Mouse (Mus musculus) liver, adult 2 months (tissue): Measurements from ENCODE around the gene Degs1. TPM values are rescaled to one million over a fixed set of nuclear protein-coding genes. Genes with fewer than 3 reads are reported as not detected.

Experiments used
- DNase-seq: peaks from one replicate; pipeline ENCODE4 v3.0.0-alpha.2; 2011; ENCODE audit warnings: low read depth, low spot score; ENCODE audit errors: extremely low read depth
- H3K27ac ChIP-seq: fragments of 200-500 bp; replicated peaks from 2 replicates; pipeline ENCODE4 v1.5.1; 2012; ENCODE audit warnings: low read depth, mild to moderate bottlenecking, control low read depth, inconsistent platforms, low read length; ENCODE audit not compliant: insufficient read depth
- H3K27me3 ChIP-seq: fragments of 200-500 bp; 2 replicates; pipeline ENCODE4 v1.6.1; 2012; ENCODE audit warnings: mild to moderate bottlenecking, moderate library complexity, low read length, inconsistent platforms; ENCODE audit not compliant: control insufficient read depth, insufficient read depth
- H3K36me3 ChIP-seq: fragments of 200-500 bp; 2 replicates; pipeline ENCODE4 v1.6.1; 2012; ENCODE audit warnings: low read length, inconsistent platforms; ENCODE audit not compliant: control insufficient read depth, insufficient read depth
- H3K4me1 ChIP-seq: fragments of 200-500 bp; 2 replicates; pipeline ENCODE4 v1.6.1; 2011; ENCODE audit warnings: low read length; ENCODE audit not compliant: control insufficient read depth, insufficient read depth
- H3K4me3 ChIP-seq: fragments of 200-500 bp; 2 replicates; pipeline ENCODE4 v1.5.1; 2011; ENCODE audit warnings: low read depth, mild to moderate bottlenecking, control low read depth, low read length, moderate library complexity; ENCODE audit not compliant: insufficient read depth
- H3K79me2 ChIP-seq: fragments of 200-500 bp; 2 replicates; pipeline ENCODE4 v1.6.1; 2012; ENCODE audit warnings: inconsistent platforms, mild to moderate bottlenecking, low read length, moderate library complexity; ENCODE audit not compliant: control insufficient read depth, insufficient read depth
- H3K9ac ChIP-seq: fragments of 200-500 bp; 2 replicates; pipeline ENCODE4 v1.6.1; 2012; ENCODE audit warnings: low read depth, mild to moderate bottlenecking, control low read depth, inconsistent platforms, low read length
- CTCF ChIP-seq: fragments of 200-500 bp; IDR thresholded peaks from 2 replicates; pipeline ENCODE4 v1.5.1; 2011; ENCODE audit warnings: low read depth, low read length, control low read depth
- POLR2A ChIP-seq: fragments of 200-500 bp; IDR thresholded peaks from 2 replicates; pipeline ENCODE4 v1.6.1; 2011; ENCODE audit warnings: low read length, control low read depth; ENCODE audit not compliant: insufficient read depth; ENCODE audit errors: extremely low read depth
- WGBS: fragments of 180-500 bp; shearing (Covaris S2); methylation state at CpG from one replicate; pipeline ENCODE4 v1.1.7; 2018; 5-methylcytosine and 5-hydroxymethylcytosine counted together
- polyA plus RNA-seq: library from polyadenylated mRNA; depleted of rRNA; stranded (reverse); fragments of >200 nt; gene quantifications from 2 replicates; pipeline ENCODE4 v1.2.3, GENCODE M21; 2012
- total RNA-seq: library from RNA; depleted of rRNA; stranded (reverse); fragments of >200 nt; gene quantifications from 2 replicates; pipeline ENCODE4 v1.2.3, GENCODE M21; 2014

Degs1 gene
- total and polyA plus RNA-seq, 2 experiments, result 49.3 to 57.4 TPM

- Histone ChIP-seq H3K27me3 (no peaks in the 10 kb centered on the region), H3K4me1 (peaks cover 8% of the 10 kb centered on the region), H3K4me3 (no peak overlapping the region), H3K9ac (no peak overlapping the region), H3K36me3 (no peaks in the 10 kb centered on the region), H3K27ac (no peak overlapping the region), H3K79me2 (no peaks in the 10 kb centered on the region)
- no peak for TF ChIP-seq POLR2A
- no peak for TF ChIP-seq CTCF
- 33% methylated on average over 4 of the region's 4 CpGs for WGBS
- peak; percentile 59 for DNase-seq
Observed at GRCm38 (mm10) chr1:182250734-182251133, 31.9 kb downstream of the Degs1 start.

- no peaks in the 10 kb centered on the region for H3K79me2 ChIP-seq
- H3K36me3 ChIP-seq, result no peaks in the 10 kb centered on the region
- no peak for TF ChIP-seq POLR2A
- TF ChIP-seq CTCF, result no peak
- H3K4me1 ChIP-seq, result peaks cover 7% of the 10 kb centered on the region
- H3K9ac ChIP-seq, result no peak overlapping the region
- no peak overlapping the region; the same call in 1 of the 2 replicates for H3K4me3 ChIP-seq
- no peaks in the 10 kb centered on the region for H3K27me3 ChIP-seq
- WGBS, result 19% methylated on average over 8 of the region's 8 CpGs
- no peak overlapping the region for H3K27ac ChIP-seq
- peak; percentile 84 for DNase-seq
Observed at GRCm38 (mm10) chr1:182249298-182249697, 33.3 kb downstream of the Degs1 start.

GRCm38 (mm10) chr1:182245003-182245402 lies 37.6 kb downstream of the Degs1 start:
- Histone ChIP-seq H3K36me3 (no peaks in the 10 kb centered on the region), H3K4me1 (peaks cover 7% of the 10 kb centered on the region), H3K9ac (no peak overlapping the region), H3K27ac (no peak overlapping the region), H3K27me3 (no peaks in the 10 kb centered on the region), H3K4me3 (no peak overlapping the region), H3K79me2 (no peaks in the 10 kb centered on the region)
- no peak for DNase-seq
- WGBS, result 93% methylated on average over 5 of the region's 5 CpGs
- TF ChIP-seq POLR2A, result no peak
- no peak for TF ChIP-seq CTCF

GRCm38 (mm10) chr1:182238056-182238703 lies 44.4 kb downstream of the Degs1 start:
- peaks cover 13% of the 10 kb centered on the region for H3K4me1 ChIP-seq
- H3K36me3 ChIP-seq, result no peaks in the 10 kb centered on the region
- H3K4me3 ChIP-seq, result no peak overlapping the region
- H3K79me2 ChIP-seq, result no peaks in the 10 kb centered on the region
- H3K27me3 ChIP-seq, result no peaks in the 10 kb centered on the region
- TF ChIP-seq CTCF (no peak), POLR2A (no peak)
- 21% methylated on average over 7 of the region's 7 CpGs for WGBS
- no peak overlapping the region for H3K9ac ChIP-seq
- peak overlapping the region; percentile 86 for H3K27ac ChIP-seq
- peak; percentile 89 for DNase-seq

- no peaks in the 10 kb centered on the region for H3K27me3 ChIP-seq
- H3K79me2 ChIP-seq, result no peaks in the 10 kb centered on the region
- H3K4me3 ChIP-seq, result no peak overlapping the region
- DNase-seq, result peak; percentile 96
- H3K4me1 ChIP-seq, result peaks cover 13% of the 10 kb centered on the region
- WGBS, result 33% methylated on average over 1 of the region's 1 CpGs
- H3K36me3 ChIP-seq, result no peaks in the 10 kb centered on the region
- no peak for TF ChIP-seq CTCF
- TF ChIP-seq POLR2A, result no peak
- no peak overlapping the region for H3K9ac ChIP-seq
- H3K27ac ChIP-seq, result peak overlapping the region; percentile 86
Observed at GRCm38 (mm10) chr1:182237386-182237785, 45.2 kb downstream of the Degs1 start.

- no peak overlapping the region for H3K4me3 ChIP-seq
- TF ChIP-seq POLR2A (no peak), CTCF (no peak)
- no peak for DNase-seq
- no peak overlapping the region for H3K27ac ChIP-seq
- WGBS, result 85% methylated on average over 4 of the region's 4 CpGs
- no peaks in the 10 kb centered on the region for H3K27me3 ChIP-seq
- no peaks in the 10 kb centered on the region for H3K79me2 ChIP-seq
- no peak overlapping the region for H3K9ac ChIP-seq
- no peaks in the 10 kb centered on the region for H3K36me3 ChIP-seq
- H3K4me1 ChIP-seq, result peaks cover 13% of the 10 kb centered on the region
Observed at GRCm38 (mm10) chr1:182235174-182235573, 47.4 kb downstream of the Degs1 start.
